Mouse (Mus musculus) retina, postnatal 7 days (tissue): ENCODE measurements at regions not wholly inside any gene's neighbourhood (a gene's known extent, or its start where the extent isn't known, plus 50 kb on each side); places are given as distances from the start of the nearest gene placed in this dataset.

Experiments
- DNase-seq: peaks from one replicate; pipeline ENCODE4 v3.0.0-alpha.2; 2012; ENCODE audit warnings: low read depth, low spot score

- no peak for DNase-seq
These were observed 135.6 kb downstream of the Rbm19 start for GRCm38 (mm10) chr5:120251697-120252401.

DNA sequence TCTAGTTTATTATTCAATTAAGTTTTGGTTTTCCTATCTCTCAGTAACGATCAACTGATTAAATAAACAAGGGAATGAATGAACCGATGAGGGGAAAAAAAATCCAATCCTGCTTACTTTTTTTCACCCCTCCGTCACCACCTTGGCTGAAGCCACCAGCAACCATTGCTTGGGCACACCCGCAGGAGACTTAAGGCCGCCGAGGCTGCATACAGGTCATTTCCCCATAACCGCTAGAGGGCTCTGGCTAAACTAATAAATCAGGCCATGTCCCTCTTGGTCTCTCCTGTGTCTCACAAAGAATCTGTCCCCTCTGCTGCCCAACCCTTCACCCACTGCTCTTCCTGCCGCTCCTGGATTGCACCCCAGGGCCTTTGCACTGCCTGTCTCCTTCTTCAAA lies 136.3 kb downstream of the Rbm19 start:
- no peak for DNase-seq

DNA sequence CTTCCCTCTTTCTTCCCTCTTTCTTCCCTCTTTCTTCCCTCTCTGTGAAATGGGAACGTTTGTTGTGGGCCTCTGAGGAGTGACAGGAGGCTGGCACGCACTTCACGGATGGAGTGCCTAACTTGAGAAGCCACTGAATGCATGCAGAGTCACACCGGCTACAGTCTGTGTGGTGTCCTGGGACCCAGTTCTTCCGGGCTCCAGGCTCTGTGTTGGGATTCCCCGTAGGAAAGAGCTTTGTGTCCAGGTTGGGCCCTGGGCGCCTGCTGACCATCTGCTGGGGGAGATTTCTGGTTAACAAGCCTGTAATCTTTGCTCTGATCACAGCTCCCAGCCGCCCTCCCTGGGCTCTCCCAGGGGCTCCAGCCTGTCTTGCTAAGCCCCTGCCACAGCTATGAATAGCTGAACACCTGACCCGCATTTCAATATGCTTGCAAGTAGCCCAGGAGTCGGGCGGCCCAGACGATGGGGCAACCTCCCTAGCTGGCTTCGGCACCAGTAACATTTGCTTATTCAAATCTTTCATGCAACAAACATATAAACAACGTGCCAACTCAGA lies 146.5 kb downstream of the Rbm19 start:
- peak; percentile 23 for DNase-seq

GRCm38 (mm10) chr5:120269416-120269860 lies 153.2 kb downstream of the Rbm19 start:
- no peak for DNase-seq

- DNase-seq, result no peak
These were observed 154.8 kb downstream of the Rbm19 start for GRCm38 (mm10) chr5:120270887-120271616.

- DNase-seq, result no peak
These were observed 155.3 kb upstream of the Lhx5 start for GRCm38 (mm10) chr5:120276229-120276628.

- no peak for DNase-seq
These were observed 151.2 kb upstream of the Lhx5 start for GRCm38 (mm10) chr5:120280321-120280720.

DNA sequence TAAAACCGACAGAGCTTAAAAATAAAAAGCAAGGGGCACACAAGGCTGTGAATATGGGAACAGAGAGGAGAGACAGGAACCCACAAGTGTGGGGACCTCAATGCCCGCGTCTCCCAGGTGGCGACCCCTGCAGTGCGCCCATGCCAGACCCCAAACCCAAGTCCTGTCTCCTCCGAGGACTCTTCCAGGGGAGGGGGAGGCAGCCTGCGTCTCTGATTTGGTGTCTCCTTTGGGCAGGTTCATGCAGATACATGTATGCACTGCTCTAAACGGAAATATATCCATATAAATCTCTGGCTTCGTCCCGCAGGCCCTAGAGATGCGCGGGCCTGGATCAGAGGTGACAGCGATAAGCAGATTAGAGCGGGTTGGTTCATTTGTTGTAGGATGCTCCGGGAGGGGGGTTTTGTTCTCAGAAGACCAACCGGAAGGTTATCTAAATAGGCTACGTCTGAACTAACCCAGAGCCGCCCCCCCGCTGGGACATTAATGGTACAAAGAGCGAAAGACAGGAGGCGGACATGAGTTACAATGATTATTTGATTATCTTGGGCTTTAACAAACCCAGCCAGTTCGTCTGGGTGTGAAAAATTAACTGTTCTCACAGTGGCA lies 150.4 kb upstream of the Lhx5 start:
- peak; percentile 50 for DNase-seq

DNA sequence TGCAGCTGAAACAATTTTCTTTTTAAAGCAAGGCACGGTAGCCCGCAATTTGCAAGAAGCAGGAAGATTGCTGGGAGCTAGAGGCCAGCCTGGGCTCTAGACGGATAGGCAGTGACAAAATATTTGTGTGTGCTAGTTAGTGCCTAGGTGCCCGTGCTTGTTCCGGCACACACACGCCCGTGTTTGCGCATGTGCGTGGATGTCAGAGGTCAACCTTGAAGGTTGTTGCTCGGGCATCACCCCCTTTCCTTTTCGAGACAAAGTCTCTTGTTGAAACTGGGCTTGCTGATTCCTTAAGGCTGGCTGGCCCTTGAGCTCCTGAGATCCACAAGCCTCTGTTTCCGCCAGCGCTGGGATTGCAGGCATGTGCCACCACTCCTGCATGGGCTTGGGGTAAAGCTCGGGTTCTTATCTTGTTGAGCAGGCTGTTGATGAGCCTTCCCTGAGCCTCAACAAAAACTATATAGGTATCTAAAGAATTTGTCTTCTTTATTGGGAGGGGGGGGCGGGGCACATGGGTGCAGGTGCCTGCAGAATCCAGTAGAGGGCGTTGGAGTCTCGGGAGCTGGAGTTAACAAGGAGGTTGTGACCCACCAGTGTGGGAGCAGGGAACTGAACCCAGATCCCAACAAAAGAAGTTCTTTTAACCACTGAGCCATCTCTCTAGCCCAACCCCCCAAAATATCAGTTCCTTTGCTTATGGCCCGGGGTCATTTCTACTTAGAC lies 149.5 kb upstream of the Lhx5 start:
- no peak for DNase-seq

DNA sequence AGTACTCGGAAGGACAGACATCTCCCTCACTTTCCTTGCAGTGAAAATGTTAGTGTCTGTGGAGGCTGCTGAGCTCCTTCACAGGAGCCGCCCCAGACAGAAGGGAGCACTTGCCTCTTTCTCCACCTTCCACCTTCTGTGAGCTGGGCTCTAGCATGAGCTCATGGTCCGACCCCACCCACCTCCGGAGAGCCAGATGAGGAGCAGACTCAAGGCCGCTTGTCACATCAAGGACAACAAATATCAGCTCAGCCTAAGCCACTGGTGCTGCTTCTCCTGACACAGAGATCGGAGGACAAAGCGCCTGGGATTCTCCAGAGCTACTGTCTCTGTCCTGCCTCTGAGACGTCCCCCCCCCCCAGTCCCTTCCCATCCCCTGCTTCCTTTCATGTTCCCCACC lies 146.9 kb upstream of the Lhx5 start:
- no peak for DNase-seq

- DNase-seq, result no peak
These were observed 146.5 kb upstream of the Lhx5 start for GRCm38 (mm10) chr5:120285036-120285435.

DNA sequence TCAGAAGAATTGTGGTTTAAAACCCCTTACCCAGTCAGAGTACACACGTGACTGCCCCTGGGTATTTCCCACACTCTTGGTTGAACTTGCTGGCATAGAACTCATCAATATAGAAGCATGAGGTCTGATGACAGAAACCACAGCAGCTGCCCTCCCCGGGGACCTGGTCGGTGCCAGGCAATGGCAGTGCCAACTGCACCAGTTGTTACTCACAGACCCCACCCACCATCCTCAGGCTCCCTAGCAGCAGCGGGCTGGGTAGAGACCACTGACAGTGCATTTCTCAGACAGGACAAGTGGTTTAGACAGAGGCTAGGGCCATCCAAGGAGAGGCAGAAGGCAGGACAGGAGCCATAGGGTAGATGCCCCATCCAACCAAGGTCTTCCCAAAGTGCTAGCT lies 144.7 kb upstream of the Lhx5 start:
- DNase-seq, result no peak

GRCm38 (mm10) chr5:120288036-120288684 lies 143.3 kb upstream of the Lhx5 start:
- peak; percentile 34 for DNase-seq

GRCm38 (mm10) chr5:120294526-120295078 lies 136.9 kb upstream of the Lhx5 start:
- no peak for DNase-seq

- DNase-seq, result no peak
These were observed 134.3 kb upstream of the Lhx5 start for GRCm38 (mm10) chr5:120297190-120297589.

DNA sequence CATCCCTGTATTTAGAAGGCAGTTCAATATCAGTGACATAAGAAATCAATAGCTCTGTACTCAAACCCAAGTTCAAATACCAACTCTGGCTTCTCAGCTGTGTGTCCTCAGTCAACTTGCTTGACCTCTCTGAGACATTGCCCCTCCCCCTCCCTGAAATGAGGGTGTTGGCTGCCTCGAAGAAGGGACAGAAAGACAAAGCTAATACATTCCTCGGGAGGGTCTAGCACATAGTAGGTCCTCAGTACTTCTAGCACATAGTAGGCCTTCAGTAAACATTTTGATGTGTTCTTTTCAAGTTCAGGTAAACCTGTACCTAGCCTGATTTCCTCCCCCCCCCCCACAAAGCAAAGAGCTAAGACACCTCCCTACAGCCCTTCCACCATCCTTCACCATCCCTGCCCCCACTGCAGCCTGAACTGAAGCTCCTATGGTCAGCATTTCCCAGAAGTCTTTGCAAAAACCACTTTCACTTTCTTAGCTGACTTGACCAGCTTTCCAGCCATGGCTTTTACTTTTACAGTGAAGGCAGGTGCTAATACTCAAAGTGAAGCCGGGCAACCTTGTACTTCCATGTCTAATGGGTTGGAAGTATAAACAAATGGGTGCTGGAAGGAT lies 133.7 kb upstream of the Lhx5 start:
- no peak for DNase-seq

DNA sequence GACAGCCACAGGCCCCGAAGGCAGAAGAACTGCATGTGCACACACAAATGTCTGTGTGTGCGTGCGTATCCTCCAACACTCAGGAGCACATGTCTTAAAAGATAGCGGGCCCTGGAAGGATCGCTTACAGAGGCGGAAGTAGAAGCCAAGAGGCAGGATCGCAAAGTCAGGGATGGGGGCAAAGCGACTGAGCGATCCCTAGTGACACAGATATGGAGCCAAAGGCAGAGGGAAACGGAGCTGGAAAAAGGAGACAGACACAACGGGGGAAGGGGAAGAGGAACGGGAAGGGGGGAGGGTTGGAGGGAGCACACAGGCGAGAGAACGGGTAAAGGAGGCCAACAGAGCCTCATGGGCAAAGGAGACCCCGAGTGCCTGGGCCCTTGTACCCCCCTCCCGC lies 129.8 kb upstream of the Lhx5 start:
- no peak for DNase-seq

GRCm38 (mm10) chr5:120302307-120302706 lies 129.2 kb upstream of the Lhx5 start:
- no peak for DNase-seq

- no peak for DNase-seq
These were observed 127.2 kb upstream of the Lhx5 start for GRCm38 (mm10) chr5:120304295-120304701.

DNA sequence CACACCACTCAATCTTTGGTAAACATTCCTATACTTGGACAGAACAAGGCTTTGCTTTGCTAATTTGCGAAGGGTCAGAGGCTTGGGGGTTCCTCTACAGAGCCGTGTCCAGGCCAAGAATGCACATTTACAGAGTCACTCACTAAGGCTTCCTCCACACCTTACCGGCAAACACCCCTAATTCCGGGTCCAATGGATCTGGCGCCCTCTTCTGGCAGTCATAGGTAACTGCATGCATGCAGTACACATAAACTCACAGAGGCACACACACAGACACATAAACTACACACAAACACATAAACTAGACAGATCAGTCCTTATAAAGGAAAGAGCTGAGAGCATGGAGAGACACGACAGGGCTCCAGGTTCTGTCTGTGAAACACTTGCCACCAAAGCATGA lies 119.2 kb upstream of the Lhx5 start:
- DNase-seq, result no peak

GRCm38 (mm10) chr5:120313984-120314383 lies 117.5 kb upstream of the Lhx5 start:
- no peak for DNase-seq
